Mouse (Mus musculus): ENCODE results near the gene Styx.

DNA sequence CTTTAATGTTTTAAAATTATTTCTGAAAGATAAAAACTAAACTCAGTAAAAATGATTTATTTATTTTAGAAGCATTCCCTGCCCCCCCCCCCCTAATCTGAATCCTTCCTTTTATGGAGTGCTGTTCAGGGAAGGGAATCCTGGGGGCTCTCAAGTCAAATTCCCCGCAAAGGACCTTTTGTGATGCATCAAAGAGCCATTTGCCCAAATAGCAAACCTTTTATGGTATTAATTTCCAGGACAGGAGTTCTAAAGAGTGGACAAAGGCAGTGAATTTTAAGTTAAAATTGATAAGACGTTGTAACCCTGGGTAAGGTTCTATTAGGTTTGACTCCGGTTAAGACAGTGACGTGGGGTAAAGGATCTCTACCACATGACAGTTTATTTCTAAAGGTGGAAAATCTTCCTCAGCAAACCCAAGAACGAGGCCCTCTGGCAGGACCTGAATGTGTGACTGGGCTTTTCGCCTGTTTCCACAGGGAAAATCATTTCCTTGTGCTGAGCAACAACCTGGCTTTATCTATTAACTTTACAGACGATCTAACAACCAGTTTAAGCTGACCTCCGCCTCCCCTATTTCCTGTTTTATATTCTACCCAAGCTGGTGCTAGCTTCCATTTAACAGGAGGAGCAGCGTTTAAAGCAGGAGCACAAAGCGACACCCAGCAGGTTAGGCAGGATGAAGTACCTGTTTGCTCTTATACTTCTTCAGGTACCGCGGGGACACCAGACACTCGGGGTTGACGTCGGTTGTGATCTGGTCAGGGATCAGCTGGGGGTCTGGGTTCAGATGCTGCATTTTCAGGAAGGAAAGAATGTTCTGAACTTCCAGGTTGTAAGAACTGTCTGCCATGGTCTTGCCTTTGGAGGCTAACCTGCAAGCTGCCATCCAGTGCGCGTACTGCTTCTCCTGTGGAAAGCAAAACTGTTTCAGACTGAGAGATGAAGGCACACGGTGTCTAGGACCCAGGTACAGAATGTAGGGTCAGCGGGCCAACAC is 113.4 kb downstream of the Styx start:
- TF ChIP-seq CTCF (IDR thresholded peaks at IDR 0.05): no peak
- no peak for TF ChIP-seq POLR2A (IDR thresholded peaks at IDR 0.05; ENCODE audit: insufficient read depth, low read depth, low read length)
